Mouse (Mus musculus): ENCODE data around the gene Gm17604.

Gene Gm17604

GRCm38 (mm10) chrX:165004779-165005324, at the start of gene Gm17604:
Gm17604 (minus strand) TSS chrX:165004829.
- no peak for DNase-seq

GRCm38 (mm10) chrX:165049929-165050328, 45.3 kb upstream of the Gm17604 start:
- DNase-seq, result no peak

GRCm38 (mm10) chrX:165003141-165003540, 1.5 kb downstream of the Gm17604 start:
- DNase-seq, result no peak

DNA sequence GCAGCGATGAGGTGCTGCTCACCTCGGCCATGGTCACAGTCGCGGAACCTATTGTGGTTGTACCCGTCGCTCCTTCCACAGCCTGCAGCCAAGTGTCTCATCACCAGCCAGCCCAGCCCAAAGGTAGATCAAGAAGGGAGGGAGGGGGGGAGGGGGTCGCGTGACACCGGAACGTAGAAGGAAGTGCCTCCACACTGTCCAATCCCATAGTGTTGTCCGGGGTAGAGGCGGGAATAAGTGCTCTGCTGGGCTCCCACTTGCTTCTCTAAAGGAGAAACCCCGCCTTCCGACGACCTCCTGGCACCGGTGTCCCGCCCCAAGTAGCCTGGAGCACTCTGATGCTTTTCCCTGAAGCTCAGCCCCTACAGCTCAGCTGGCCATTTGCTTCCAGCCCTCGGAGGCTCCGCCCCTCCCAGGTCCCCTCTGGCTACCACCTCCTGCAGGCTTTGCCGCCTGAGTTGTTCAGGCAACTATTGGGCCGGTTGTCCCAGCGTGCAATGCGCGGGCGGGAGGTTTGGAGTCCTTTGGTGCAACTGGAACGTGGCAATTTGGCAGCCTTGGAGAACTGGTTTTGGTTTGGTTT, 24.3 kb downstream of the Gm17604 start, which contains the start of the genes Mospd2 and Fancb:
Mospd2 (minus strand) TSS at position 183 of the 583 bp plus-strand sequence.
Fancb (plus strand) TSS at position 400 of the 583 bp plus-strand sequence.
- DNase-seq, result peak; percentile 83 to 90

DNA sequence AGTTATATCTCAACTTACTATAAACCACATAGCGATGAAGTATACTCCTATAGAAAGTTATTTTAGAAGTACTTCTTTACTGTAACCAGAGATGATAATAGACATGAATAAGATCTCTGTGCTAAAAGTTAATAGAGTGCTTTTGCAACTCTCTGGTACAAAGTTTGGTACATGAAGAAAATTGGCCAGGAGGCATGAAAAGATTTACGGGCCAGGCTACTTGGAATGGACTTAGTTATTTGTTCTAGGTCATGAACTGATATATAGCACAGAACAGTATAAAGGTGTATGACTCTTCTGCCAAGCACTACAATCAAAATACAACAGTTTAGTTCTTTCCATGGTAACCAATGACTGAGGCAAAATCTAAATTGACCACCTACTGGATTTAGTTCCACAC, 25.8 kb downstream of the Gm17604 start:
- no peak for DNase-seq

DNA sequence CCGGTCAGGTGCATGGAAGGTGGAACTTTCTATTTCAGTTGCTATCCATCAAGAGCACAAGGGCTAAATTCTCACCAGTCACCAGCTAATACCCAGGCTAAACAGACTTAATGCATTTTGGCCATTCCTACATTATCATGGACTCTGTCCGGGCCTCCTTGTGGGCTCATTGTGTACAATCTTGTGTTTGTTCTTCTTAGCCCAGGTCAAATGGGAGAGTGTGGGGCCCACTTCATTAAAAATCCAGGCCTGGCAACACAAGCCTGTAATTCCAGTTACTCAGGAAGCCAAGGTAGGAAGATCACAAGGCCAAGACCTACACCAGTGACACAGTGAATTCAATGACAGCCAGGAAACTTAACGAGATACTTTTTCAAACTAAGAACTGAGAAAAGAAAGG, 33.4 kb downstream of the Gm17604 start:
- no peak for DNase-seq

GRCm38 (mm10) chrX:164965750-164966448, 38.7 kb downstream of the Gm17604 start:
- DNase-seq, result no peak

Measured in cerebellum, postnatal 25 days (tissue).